Mouse (Mus musculus) myocyte (in vitro differentiated cells): Measurements from ENCODE around the gene Kcnq5.

Source experiments
- MAX ChIP-seq: IDR thresholded peaks from one replicate; pipeline ENCODE4 v1.6.1; 2011; ENCODE audit warnings: low read depth, mild to moderate bottlenecking, control low read depth
- POLR2A ChIP-seq: IDR thresholded peaks from one replicate; pipeline ENCODE4 v1.6.1; 2011; ENCODE audit warnings: low read depth, mild to moderate bottlenecking, control low read depth, moderate library complexity; ENCODE audit not compliant: insufficient read length
- SRF ChIP-seq: IDR thresholded peaks from one replicate; pipeline ENCODE4 v1.6.1; 2011; ENCODE audit warnings: low read depth; ENCODE audit not compliant: control insufficient read depth, insufficient read length
- TCF3 ChIP-seq: IDR thresholded peaks from one replicate; pipeline ENCODE4 v1.6.1; 2011; ENCODE audit warnings: low read depth, control low read depth; ENCODE audit not compliant: insufficient read length
- USF1 ChIP-seq: IDR thresholded peaks from one replicate; pipeline ENCODE4 v1.6.1; 2011; ENCODE audit warnings: low read depth, mild to moderate bottlenecking, control low read depth, moderate library complexity

- TF ChIP-seq TCF3, result no peak
- no peak for TF ChIP-seq MAX
- TF ChIP-seq POLR2A, result no peak
- no peak for TF ChIP-seq USF1
- TF ChIP-seq SRF, result no peak
These were observed 513.5 kb downstream of the Kcnq5 start for GRCm38 (mm10) chr1:21448227-21448626.
